Mouse (Mus musculus): ENCODE measurements around the gene Ccdc141.

DNA sequence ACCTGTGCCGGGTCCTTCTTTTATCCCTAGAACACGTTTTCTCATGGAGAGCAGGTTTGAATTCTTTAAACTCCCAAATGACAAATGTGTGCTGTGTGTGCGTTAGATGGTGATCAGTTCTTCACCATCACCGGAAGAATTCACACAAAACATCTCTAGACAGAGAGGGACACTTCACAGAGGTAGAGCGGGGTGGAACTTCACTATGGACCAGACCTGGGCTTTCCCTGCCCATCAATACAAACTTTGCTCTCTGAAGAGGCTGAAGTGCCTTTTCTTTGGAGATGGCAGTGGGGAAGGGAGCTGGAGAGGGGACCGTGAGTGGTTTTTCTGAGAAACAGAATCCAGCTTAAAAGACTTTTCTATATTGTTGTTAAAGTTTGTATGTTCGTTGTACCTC, 1.7 kb downstream of the Ccdc141 start:
- TF ChIP-seq CTCF (conservative IDR thresholded peaks at IDR 0.05; ENCODE audit: insufficient read depth, insufficient read length, low read depth, low read length) (no peak), POLR2A (IDR thresholded peaks at IDR 0.05; ENCODE audit: low read depth, low read length) (no peak)

Data from kidney, adult 2 months (tissue).